ENCODE assay signal across 8 mouse cellular contexts in genomic region chr2:45105922-45106851, GRCm38 (mm10). TPM values are rescaled to one million over a fixed set of nuclear protein-coding genes. Genes with fewer than 3 reads are reported as not detected.
DNase-seq lines count a peak whose midpoint lies in the region; ATAC-seq lines count a peak whose summit lies in the region.
"Had no signal": no experiment of that assay in that cellular context is flagged by ENCODE, and none has a peak within 500 bp of the region (broad histone marks: within the 10 kb centered on the region; RNA-seq: fewer than 3 reads in every experiment).

No protein-coding gene starts in this region.

- intact Hi-C loops in left cerebral cortex, postnatal 25 days (cut with DNase I) = loop anchor here (5.0 to 10.0 kb wide), 4 partner anchors 84 to 1181 kb away; no protein-coding TSS in a partner anchor

- peak overlapping the region; percentile 71 for H3K4me3 ChIP-seq in embryonic facial prominence, embryonic 14.5 days (ENCODE audit: low read depth, low read length)
- H3K4me3 ChIP-seq in hindbrain, embryonic 13.5 days = peak overlapping the region; percentile 23
- peak overlapping the region; percentile 5; the same call in 1 of the 2 replicates for H3K4me3 ChIP-seq in neural tube, embryonic 12.5 days
- H3K4me3 ChIP-seq: limb, embryonic 12.5 days had no signal

- DNase-seq in left cerebral cortex, postnatal 25 days (ENCODE audit: low spot score in 2 of 2) = peak; percentile 32 to 48
- DNase-seq in left cerebral cortex, adult 8-10 months (ENCODE audit: low spot score in 2 of 2) = no peak
- no peak for DNase-seq in embryonic facial prominence, embryonic 14.5 days (ENCODE audit: low spot score)
- no peak for DNase-seq in retina, embryonic 14.5 days (ENCODE audit: low spot score)

- peaks cover 11% of the 10 kb centered on the region; the same call in 1 of the 2 replicates for H3K27me3 ChIP-seq in embryonic facial prominence, embryonic 14.5 days (replicated peaks; ENCODE audit: control insufficient read depth, insufficient read depth, low read length)
- H3K27me3 ChIP-seq in hindbrain, embryonic 13.5 days = no peaks in the 10 kb centered on the region
- no peaks in the 10 kb centered on the region for H3K27me3 ChIP-seq in neural tube, embryonic 12.5 days (replicated peaks)

- no peaks in the 10 kb centered on the region for H3K9me3 ChIP-seq in embryonic facial prominence, embryonic 14.5 days (ENCODE audit: control insufficient read depth, low read length)
- H3K9me3 ChIP-seq in hindbrain, embryonic 13.5 days = no peaks in the 10 kb centered on the region
- H3K9me3 ChIP-seq in neural tube, embryonic 12.5 days = no peaks in the 10 kb centered on the region
- H3K9me3 ChIP-seq: limb, embryonic 12.5 days had no signal

- peak overlapping the region; percentile 75 for H3K4me2 ChIP-seq in embryonic facial prominence, embryonic 14.5 days (ENCODE audit: low read depth, low read length)
- peak overlapping the region; percentile 81 for H3K4me2 ChIP-seq in hindbrain, embryonic 13.5 days
- H3K4me2 ChIP-seq in neural tube, embryonic 12.5 days (replicated peaks) = peak overlapping the region; percentile 78

- H3K9ac ChIP-seq in embryonic facial prominence, embryonic 14.5 days (ENCODE audit: low read depth, low read length) = peak overlapping the region; percentile 94
- H3K9ac ChIP-seq in hindbrain, embryonic 13.5 days = peak overlapping the region; percentile 59
- peak overlapping the region; percentile 45 for H3K9ac ChIP-seq in neural tube, embryonic 12.5 days
- H3K9ac ChIP-seq: limb, embryonic 12.5 days had no signal

- 48% methylated on average over 7 of the region's 7 CpGs for WGBS in embryonic facial prominence, embryonic 14.5 days
- WGBS in hindbrain, embryonic 13.5 days = 33% methylated on average over 7 of the region's 7 CpGs
- 30% methylated on average over 7 of the region's 7 CpGs for WGBS in neural tube, embryonic 12.5 days

- H3K36me3 ChIP-seq in embryonic facial prominence, embryonic 14.5 days (ENCODE audit: control insufficient read depth, insufficient read depth, low read length) = 0 out of 2 replicates have a peak, but pooled peaks cover 15% of the 10 kb centered on the region
- no peaks in the 10 kb centered on the region for H3K36me3 ChIP-seq in hindbrain, embryonic 13.5 days
- no peaks in the 10 kb centered on the region for H3K36me3 ChIP-seq in neural tube, embryonic 12.5 days
- H3K36me3 ChIP-seq: limb, embryonic 12.5 days had no signal

- peaks cover 27% of the 10 kb centered on the region for H3K4me1 ChIP-seq in embryonic facial prominence, embryonic 14.5 days (ENCODE audit: control insufficient read depth, insufficient read depth, low read length)
- H3K4me1 ChIP-seq in hindbrain, embryonic 13.5 days (replicated peaks) = peaks cover 66% of the 10 kb centered on the region
- H3K4me1 ChIP-seq in neural tube, embryonic 12.5 days = peaks cover 65% of the 10 kb centered on the region

- H3K27ac ChIP-seq in embryonic facial prominence, embryonic 14.5 days (replicated peaks; ENCODE audit: low read depth, low read length) = peak overlapping the region; percentile 57
- peak overlapping the region; percentile 98 for H3K27ac ChIP-seq in hindbrain, embryonic 13.5 days
- no peak overlapping the region for H3K27ac ChIP-seq in neural tube, embryonic 12.5 days
- H3K27ac ChIP-seq: limb, embryonic 12.5 days had no signal

- ATAC-seq in embryonic facial prominence, embryonic 14.5 days (ENCODE audit: low read depth) = no peak
- no peak for ATAC-seq in hindbrain, embryonic 13.5 days (ENCODE audit: low FRiP score)
- no peak for ATAC-seq in neural tube, embryonic 12.5 days (ENCODE audit: low FRiP score, low read depth)
- ATAC-seq in granulocyte monocyte progenitor cell, adult 5-6 weeks (replicated peaks; ENCODE audit: poor library complexity, severe bottlenecking) = no peak

RNA-seq across cellular contexts. Expression of gene Zeb2, which starts 11.0 kb away (rescaled TPM):
- 100 to 1,000 TPM; 184 TPM for total RNA-seq in left cerebral cortex, postnatal 25 days (2021)
- 100 to 1,000 TPM; 162 to 184 (median 166) TPM for total RNA-seq in left cerebral cortex, adult 8-10 months (2022)
- polyA plus RNA-seq in embryonic facial prominence, embryonic 14.5 days (2014; fragmentation: Nextera tagmentation; extraction: Ambion mirVana) = 49.0 and 49.5 TPM in 2 replicates
- 50.4 and 57.4 TPM in 2 replicates for polyA plus RNA-seq in hindbrain, embryonic 13.5 days (2015; fragmentation: Nextera tagmentation; extraction: Ambion mirVana)
- polyA plus RNA-seq in neural tube, embryonic 12.5 days (2016; fragmentation: Nextera tagmentation; extraction: Ambion mirVana) = 55.6 and 58.7 TPM in 2 replicates
- total RNA-seq in granulocyte monocyte progenitor cell, adult 5-6 weeks (2014; fragmentation: Nextera tagmentation) = 286 and 309 TPM in 2 replicates
- 167 and 168 TPM in 2 replicates for total RNA-seq in granulocyte monocyte progenitor cell, adult 5-6 weeks (2017)

Comparison
In these comparisons a context has a peak if more than half of its experiments do, and no peak if none do; other contexts are left out.
1. DNase-seq: peak in left cerebral cortex, postnatal 25 days (2 of 2); none in left cerebral cortex, adult 8-10 months (0 of 2), embryonic facial prominence, embryonic 14.5 days (single experiment) and retina, embryonic 14.5 days (single experiment).
2. H3K4me3 ChIP-seq: peak in every context shown above with its lines; median percentile 71 in embryonic facial prominence, embryonic 14.5 days; 23 in hindbrain, embryonic 13.5 days; 5 in neural tube, embryonic 12.5 days.
3. Peak in every context shown above with its lines, with median percentiles within 50 percentile points of each other: H3K4me2 ChIP-seq and H3K9ac ChIP-seq.